Mouse (Mus musculus): ENCODE measurements around the gene Ddit4l.
"Not testable (repeated sequence)": the region's sequence is repeated elsewhere in the genome, so short reads cannot be mapped to it uniquely, and the experiment has no call there.

Gene Ddit4l

GRCm38 (mm10) chr3:137644947-137645346 lies 23.5 kb downstream of the Ddit4l start:
- DNase-seq (ENCODE audit: extremely low read depth, insufficient read length, low spot score): no peak

GRCm38 (mm10) chr3:137647427-137648100 lies 26.2 kb downstream of the Ddit4l start:
- no peak for DNase-seq (ENCODE audit: extremely low read depth, insufficient read length, low spot score)

- no peak for DNase-seq (ENCODE audit: extremely low read depth, insufficient read length, low spot score)
Observed at GRCm38 (mm10) chr3:137649112-137649511, 27.7 kb downstream of the Ddit4l start.

- no peak for DNase-seq (ENCODE audit: extremely low read depth, insufficient read length, low spot score)
Observed at GRCm38 (mm10) chr3:137652853-137653252, 31.4 kb downstream of the Ddit4l start.

- not testable (repeated sequence) for DNase-seq (ENCODE audit: extremely low read depth, insufficient read length, low spot score)
Observed at GRCm38 (mm10) chr3:137671224-137671623, 49.8 kb downstream of the Ddit4l start, which contains the start of gene Gm21962. TSS of gene Gm21962 (plus strand) at chr3:137671524.
